Mouse (Mus musculus) left cerebral cortex, postnatal 4 days (tissue): Measurements from ENCODE around the gene Dppa3. TPM values are rescaled to one million over a fixed set of nuclear protein-coding genes. Genes with fewer than 3 reads are reported as not detected.

Experiments
- DNase-seq: peaks from one replicate; pipeline ENCODE4 v3.0.0-alpha.2; 2022
- intact Hi-C: fragments of 180-260 bp; cut with DNase I; formaldehyde crosslinking; loops from one replicate; pipeline ENCODE4 v1.15.1; 2025
- total RNA-seq, 2 experiments: library from RNA; stranded (reverse); gene quantifications; 2 replicates each; pipeline ENCODE4 v1.2.3; 2021

Gene Dppa3
- total RNA-seq, 2 experiments from 2014 or later = not detected

- intact Hi-C loops = loop anchor here (10.0 kb wide), 2 partner anchors 121 to 211 kb away; partner anchors contain the start of gene Necap1
- no peak for DNase-seq
Measured at GRCm38 (mm10) chr6:122663596-122664206, 37.5 kb downstream of the Dppa3 start.

- peak; percentile 35 for DNase-seq
- intact Hi-C loops = loop anchor here (5.0 to 10.0 kb wide), 3 partner anchors 51 to 209 kb away; partner anchors contain the start of gene Necap1
Measured at GRCm38 (mm10) chr6:122665866-122666265, 39.7 kb downstream of the Dppa3 start.

GRCm38 (mm10) chr6:122667715-122668114 lies 41.5 kb downstream of the Dppa3 start:
- no peak for DNase-seq
- intact Hi-C loops = loop anchor here (5.0 to 10.0 kb wide), 3 partner anchors 50 to 207 kb away; partner anchors contain the start of gene Necap1

- DNase-seq = no peak
- intact Hi-C loops = loop anchor here (5.0 to 10.0 kb wide), 3 partner anchors 48 to 206 kb away; partner anchors contain the start of gene Necap1
Measured at GRCm38 (mm10) chr6:122668823-122669222, 42.6 kb downstream of the Dppa3 start.

GRCm38 (mm10) chr6:122669406-122670200 lies 43.4 kb downstream of the Dppa3 start:
- intact Hi-C loops = loop anchor here (5.0 to 10.0 kb wide), 3 partner anchors 48 to 205 kb away; partner anchors contain the start of gene Necap1

GRCm38 (mm10) chr6:122670201-122670551 lies 44.0 kb downstream of the Dppa3 start:
- intact Hi-C loops = no loop called here
- peak; percentile 35 for DNase-seq

More at GRCm38 (mm10) chr6:122669406-122670200, 43.4 kb downstream of the Dppa3 start:
- peak; percentile 99 for DNase-seq

- no peak for DNase-seq
- intact Hi-C loops = no loop called here
Measured at GRCm38 (mm10) chr6:122670841-122671240, 44.6 kb downstream of the Dppa3 start.

- intact Hi-C loops = no loop called here
- no peak for DNase-seq
Measured at GRCm38 (mm10) chr6:122672746-122673145, 46.5 kb downstream of the Dppa3 start.

Other genes with a start within 250 kb of the Dppa3 start
- 100 to 1,000 TPM; 392 to 432 TPM for gene Rimklb, start 127.6 kb upstream of the Dppa3 start, total RNA-seq
- gene Mfap5, start 120.6 kb upstream of the Dppa3 start, total RNA-seq = 1 to 10 TPM; 1.5 to 2.1 TPM
- gene Aicda, start 72.6 kb upstream of the Dppa3 start, total RNA-seq = under 1 TPM; 0.18 to 0.58 TPM
- gene Apobec1, start 24.0 kb upstream of the Dppa3 start, total RNA-seq = 1 to 10 TPM; 2.1 to 3.1 TPM
- gene Gdf3, start 16.3 kb upstream of the Dppa3 start, total RNA-seq = not detected
- gene Nanog, start 81.1 kb downstream of the Dppa3 start, total RNA-seq = not detected
- gene Slc2a3, start 175.2 kb downstream of the Dppa3 start, total RNA-seq = 10 to 100 TPM; 62.9 to 73.9 TPM
- 10 to 100 TPM; 29.4 to 32.7 TPM for gene Foxj2, start 193.5 kb downstream of the Dppa3 start, total RNA-seq
- 1 to 10 TPM; 1.0 to 1.1 TPM for gene C3ar1, start 229.8 kb downstream of the Dppa3 start, total RNA-seq
- gene Necap1, start 248.1 kb downstream of the Dppa3 start, total RNA-seq = 100 to 1,000 TPM; 107 to 123 TPM